Mouse (Mus musculus) C2C12 (cell line): ENCODE results near the gene Card6.

Experiments used
- CTCF ChIP-seq: IDR thresholded peaks from one replicate; pipeline ENCODE4 v1.5.1; 2011; ENCODE audit not compliant: control insufficient read depth, insufficient read depth, insufficient read length
- MAX ChIP-seq: IDR thresholded peaks from one replicate; pipeline ENCODE4 v1.6.1; 2011; ENCODE audit warnings: mild to moderate bottlenecking, control low read depth

- TF ChIP-seq CTCF (no peak), MAX (no peak)
Observed at GRCm38 (mm10) chr15:5121535-5122313, 13.4 kb upstream of the Card6 start.
